Comparison of ENCODE assay signal across 19 mouse cellular contexts in genomic region chr5:135371195-135371594, GRCm38 (mm10). TPM values are rescaled to one million over a fixed set of nuclear protein-coding genes. Genes with fewer than 3 reads are reported as not detected.
DNase-seq lines count a peak whose midpoint lies in the region; ATAC-seq and TF ChIP-seq lines count a peak whose summit lies in the region.
"Had no signal": no experiment of that assay in that cellular context is flagged by ENCODE, and none has a peak within 500 bp of the region (broad histone marks: within the 10 kb centered on the region; RNA-seq: fewer than 3 reads in every experiment).

No protein-coding gene starts in this region.

- WGBS in hindbrain, embryonic 10.5 days, result 96% methylated on average over 13 of the region's 13 CpGs
- WGBS in hindbrain, embryonic 12.5 days, result 94% methylated on average over 13 of the region's 13 CpGs
- WGBS in midbrain, embryonic 10.5 days, result 94% methylated on average over 13 of the region's 13 CpGs
- WGBS in midbrain, postnatal 0 days, result 97% methylated on average over 13 of the region's 13 CpGs
- WGBS in limb, embryonic 10.5 days, result 95% methylated on average over 13 of the region's 13 CpGs
- 98% methylated on average over 13 of the region's 13 CpGs for WGBS in midbrain, embryonic 15.5 days

- H3K36me3 ChIP-seq in hindbrain, embryonic 10.5 days, result peaks cover 52% of the 10 kb centered on the region
- peaks cover 45% of the 10 kb centered on the region for H3K36me3 ChIP-seq in hindbrain, embryonic 12.5 days
- H3K36me3 ChIP-seq in midbrain, embryonic 10.5 days, result peaks cover 50% of the 10 kb centered on the region
- peaks cover 38% of the 10 kb centered on the region for H3K36me3 ChIP-seq in midbrain, postnatal 0 days (ENCODE audit: insufficient read depth, low read length)
- H3K36me3 ChIP-seq in limb, embryonic 10.5 days, result peaks cover 52% of the 10 kb centered on the region
- peaks cover 38% of the 10 kb centered on the region for H3K36me3 ChIP-seq in midbrain, embryonic 15.5 days (replicated peaks)

- intact Hi-C loops in left cerebral cortex, postnatal 10 days (cut with DNase I), result no loop called here

- peaks cover 21% of the 10 kb centered on the region for H3K4me1 ChIP-seq in hindbrain, embryonic 10.5 days (replicated peaks)
- H3K4me1 ChIP-seq in hindbrain, embryonic 12.5 days, result peaks cover 14% of the 10 kb centered on the region
- H3K4me1 ChIP-seq in midbrain, embryonic 10.5 days, result peaks cover 18% of the 10 kb centered on the region
- no peaks in the 10 kb centered on the region for H3K4me1 ChIP-seq in midbrain, postnatal 0 days (ENCODE audit: insufficient read depth, low read length)
- H3K4me1 ChIP-seq in limb, embryonic 10.5 days, result peaks cover 19% of the 10 kb centered on the region
- H3K4me1 ChIP-seq in midbrain, embryonic 15.5 days, result peaks cover 18% of the 10 kb centered on the region

- H3K9ac ChIP-seq in hindbrain, embryonic 12.5 days, result no peak overlapping the region
- no peak overlapping the region for H3K9ac ChIP-seq in midbrain, postnatal 0 days (replicated peaks; ENCODE audit: low read length, poor library complexity, severe bottlenecking)
- H3K9ac ChIP-seq in midbrain, embryonic 15.5 days, result no peak overlapping the region

- DNase-seq in hindbrain, embryonic 10.5 days (ENCODE audit: low spot score), result no peak
- no peak for DNase-seq in midbrain, embryonic 10.5 days (ENCODE audit: low spot score)
- DNase-seq in midbrain, postnatal 0 days (ENCODE audit: low spot score), result no peak
- DNase-seq in limb, embryonic 10.5 days (ENCODE audit: low spot score), result no peak
- DNase-seq in left cerebral cortex, postnatal 10 days (ENCODE audit: extremely low spot score in 1 of 2, low spot score in 2 of 2), result no peak
- DNase-seq: adrenal gland, postnatal 25 days; cerebellum, postnatal 25 days; heart, postnatal 10 days; layer of hippocampus, postnatal 36 days had no signal

- peak overlapping the region; percentile 96 for H3K4me3 ChIP-seq in hindbrain, embryonic 10.5 days
- no peak overlapping the region for H3K4me3 ChIP-seq in hindbrain, embryonic 12.5 days
- H3K4me3 ChIP-seq in midbrain, embryonic 10.5 days, result peak overlapping the region; percentile 92
- H3K4me3 ChIP-seq in midbrain, postnatal 0 days (ENCODE audit: low read depth, low read length), result no peak overlapping the region
- H3K4me3 ChIP-seq in limb, embryonic 10.5 days, result peak overlapping the region; percentile 98; the same call in 1 of the 2 replicates
- H3K4me3 ChIP-seq in midbrain, embryonic 15.5 days, result no peak overlapping the region

- no peak overlapping the region for H3K4me2 ChIP-seq in hindbrain, embryonic 12.5 days (replicated peaks)
- H3K4me2 ChIP-seq in midbrain, postnatal 0 days (ENCODE audit: low read depth, low read length, poor library complexity, severe bottlenecking), result no peak overlapping the region
- H3K4me2 ChIP-seq in midbrain, embryonic 15.5 days, result peak overlapping the region; percentile 86

- peaks cover 6% of the 10 kb centered on the region; the same call in 1 of the 2 replicates for H3K9me3 ChIP-seq in hindbrain, embryonic 10.5 days
- no peaks in the 10 kb centered on the region for H3K9me3 ChIP-seq in hindbrain, embryonic 12.5 days (replicated peaks)
- H3K9me3 ChIP-seq in midbrain, embryonic 10.5 days (replicated peaks), result peaks cover 6% of the 10 kb centered on the region; the same call in 1 of the 2 replicates
- H3K9me3 ChIP-seq in midbrain, postnatal 0 days (ENCODE audit: low read length), result no peaks in the 10 kb centered on the region
- no peaks in the 10 kb centered on the region for H3K9me3 ChIP-seq in limb, embryonic 10.5 days (replicated peaks)
- no peaks in the 10 kb centered on the region for H3K9me3 ChIP-seq in midbrain, embryonic 15.5 days
- H3K9me3 ChIP-seq: embryonic facial prominence, embryonic 12.5 days; stomach, embryonic 15.5 days had no signal

- no peak for TF ChIP-seq CTCF in midbrain, postnatal 0 days (IDR thresholded peaks at IDR 0.05)

- H3K27me3 ChIP-seq in hindbrain, embryonic 10.5 days (ENCODE audit: insufficient read depth, poor library complexity, severe bottlenecking), result no peaks in the 10 kb centered on the region
- H3K27me3 ChIP-seq in hindbrain, embryonic 12.5 days, result no peaks in the 10 kb centered on the region
- H3K27me3 ChIP-seq in midbrain, embryonic 10.5 days (ENCODE audit: low read depth, poor library complexity, severe bottlenecking), result peaks cover 5% of the 10 kb centered on the region; the same call in 1 of the 2 replicates
- H3K27me3 ChIP-seq in midbrain, postnatal 0 days (ENCODE audit: insufficient read depth, low read length), result 0 out of 2 replicates have a peak, but pooled peaks cover 3% of the 10 kb centered on the region
- H3K27me3 ChIP-seq in limb, embryonic 10.5 days (ENCODE audit: low read depth, poor library complexity, severe bottlenecking), result no peaks in the 10 kb centered on the region
- no peaks in the 10 kb centered on the region for H3K27me3 ChIP-seq in midbrain, embryonic 15.5 days (replicated peaks)
- H3K27me3 ChIP-seq: embryonic facial prominence, embryonic 12.5 days; stomach, embryonic 15.5 days had no signal

- no peak for ATAC-seq in hindbrain, embryonic 12.5 days (ENCODE audit: low FRiP score)
- ATAC-seq in midbrain, postnatal 0 days (ENCODE audit: low FRiP score), result no peak
- ATAC-seq in midbrain, embryonic 15.5 days (replicated peaks), result no peak
- ATAC-seq: CD4-positive, CD25-positive, alpha-beta regulatory T cell, adult 4 months; inflammation-experienced regulatory T-cells, adult 6 months had no signal

- H3K27ac ChIP-seq in hindbrain, embryonic 10.5 days, result no peak overlapping the region
- no peak overlapping the region for H3K27ac ChIP-seq in hindbrain, embryonic 12.5 days
- H3K27ac ChIP-seq in midbrain, embryonic 10.5 days (replicated peaks), result no peak overlapping the region
- H3K27ac ChIP-seq in midbrain, postnatal 0 days (ENCODE audit: low read depth, low read length), result no peak overlapping the region
- H3K27ac ChIP-seq in limb, embryonic 10.5 days, result no peak overlapping the region
- no peak overlapping the region for H3K27ac ChIP-seq in midbrain, embryonic 15.5 days
- H3K27ac ChIP-seq: embryonic facial prominence, embryonic 12.5 days; stomach, embryonic 15.5 days had no signal

RNA-seq across cellular contexts. Expression of gene Nsun5, which starts 1.4 kb away (rescaled TPM):
- 44.1 and 46.1 TPM in 2 replicates for polyA plus RNA-seq in hindbrain, embryonic 10.5 days (2016; fragmentation: Nextera tagmentation; extraction: Ambion mirVana)
- 28.5 and 36.1 TPM in 2 replicates for polyA plus RNA-seq in hindbrain, embryonic 12.5 days (2016; fragmentation: Nextera tagmentation; extraction: Ambion mirVana)
- 45.2 and 46.0 TPM in 2 replicates for polyA plus RNA-seq in midbrain, embryonic 10.5 days (2016; fragmentation: Nextera tagmentation; extraction: Ambion mirVana)
- 24.5 and 24.8 TPM in 2 replicates for total RNA-seq in midbrain, postnatal 0 days (2014; rRNA removed)
- 16.8 and 19.0 TPM in 2 replicates for polyA plus RNA-seq in midbrain, postnatal 0 days (2015; fragmentation: Nextera tagmentation; extraction: Ambion mirVana)
- polyA plus RNA-seq in limb, embryonic 10.5 days (2016; fragmentation: Nextera tagmentation; extraction: Ambion mirVana), result 53.2 and 58.5 TPM in 2 replicates
- 35.3 and 37.3 TPM in 2 replicates for polyA plus RNA-seq in midbrain, embryonic 15.5 days (2015; fragmentation: Nextera tagmentation; extraction: Ambion mirVana)
- total RNA-seq in left cerebral cortex, postnatal 10 days (2021), result 10 to 100 TPM; 20.4 to 25.7 TPM

RNA-seq across cellular contexts. Expression of gene Trim50, which starts 18.1 kb away (rescaled TPM):
- 0.08 TPM in 1 of 2 replicates, not detected in the other for polyA plus RNA-seq in hindbrain, embryonic 10.5 days (2016; fragmentation: Nextera tagmentation; extraction: Ambion mirVana)
- polyA plus RNA-seq in hindbrain, embryonic 12.5 days (2016; fragmentation: Nextera tagmentation; extraction: Ambion mirVana), result not detected in 2 replicates
- not detected in 2 replicates for polyA plus RNA-seq in midbrain, embryonic 10.5 days (2016; fragmentation: Nextera tagmentation; extraction: Ambion mirVana)
- total RNA-seq in midbrain, postnatal 0 days (2014; rRNA removed), result not detected in 2 replicates
- polyA plus RNA-seq in midbrain, postnatal 0 days (2015; fragmentation: Nextera tagmentation; extraction: Ambion mirVana), result not detected in 2 replicates
- not detected in 2 replicates for polyA plus RNA-seq in limb, embryonic 10.5 days (2016; fragmentation: Nextera tagmentation; extraction: Ambion mirVana)
- polyA plus RNA-seq in midbrain, embryonic 15.5 days (2015; fragmentation: Nextera tagmentation; extraction: Ambion mirVana), result not detected in 2 replicates
- not detected for total RNA-seq in left cerebral cortex, postnatal 10 days (2021)
- total RNA-seq: adrenal gland, postnatal 25 days; gastrocnemius, postnatal 4 days; layer of hippocampus, postnatal 36 days had no signal
- polyA plus RNA-seq: CD4-positive, CD25-positive, alpha-beta regulatory T cell, adult 4 months; embryonic facial prominence, embryonic 12.5 days; inflammation-experienced regulatory T-cells, adult 6 months; large intestine, adult 2 months; liver, embryonic 16.5 days; neural tube, embryonic 11.5 days had no signal

RNA-seq across cellular contexts. Expression of gene Fkbp6, which starts 21.4 kb away (rescaled TPM):
- 0.17 and 0.31 TPM in 2 replicates for polyA plus RNA-seq in hindbrain, embryonic 10.5 days (2016; fragmentation: Nextera tagmentation; extraction: Ambion mirVana)
- polyA plus RNA-seq in hindbrain, embryonic 12.5 days (2016; fragmentation: Nextera tagmentation; extraction: Ambion mirVana), result not detected in 2 replicates
- 0.11 TPM in 1 of 2 replicates, not detected in the other for polyA plus RNA-seq in midbrain, embryonic 10.5 days (2016; fragmentation: Nextera tagmentation; extraction: Ambion mirVana)
- 0.33 and 0.49 TPM in 2 replicates for total RNA-seq in midbrain, postnatal 0 days (2014; rRNA removed)
- polyA plus RNA-seq in midbrain, postnatal 0 days (2015; fragmentation: Nextera tagmentation; extraction: Ambion mirVana), result 0.12 and 0.36 TPM in 2 replicates
- not detected in 2 replicates for polyA plus RNA-seq in limb, embryonic 10.5 days (2016; fragmentation: Nextera tagmentation; extraction: Ambion mirVana)
- 0.18 TPM in 1 of 2 replicates, not detected in the other for polyA plus RNA-seq in midbrain, embryonic 15.5 days (2015; fragmentation: Nextera tagmentation; extraction: Ambion mirVana)
- under 1 TPM in 1 of 2 experiments, not detected in 1; 0.65 TPM for total RNA-seq in left cerebral cortex, postnatal 10 days (2021)
- total RNA-seq: layer of hippocampus, postnatal 36 days had no signal
- polyA plus RNA-seq: CD4-positive, CD25-positive, alpha-beta regulatory T cell, adult 4 months; embryonic facial prominence, embryonic 12.5 days; inflammation-experienced regulatory T-cells, adult 6 months; large intestine, adult 2 months; liver, embryonic 16.5 days; neural tube, embryonic 11.5 days had no signal

RNA-seq across cellular contexts. Expression of gene Pom121, which starts 23.2 kb away (rescaled TPM):
- polyA plus RNA-seq in hindbrain, embryonic 10.5 days (2016; fragmentation: Nextera tagmentation; extraction: Ambion mirVana), result 19.5 and 20.9 TPM in 2 replicates
- polyA plus RNA-seq in hindbrain, embryonic 12.5 days (2016; fragmentation: Nextera tagmentation; extraction: Ambion mirVana), result 20.0 and 21.7 TPM in 2 replicates
- 17.4 and 17.7 TPM in 2 replicates for polyA plus RNA-seq in midbrain, embryonic 10.5 days (2016; fragmentation: Nextera tagmentation; extraction: Ambion mirVana)
- 12.4 and 12.8 TPM in 2 replicates for total RNA-seq in midbrain, postnatal 0 days (2014; rRNA removed)
- 6.7 and 8.5 TPM in 2 replicates for polyA plus RNA-seq in midbrain, postnatal 0 days (2015; fragmentation: Nextera tagmentation; extraction: Ambion mirVana)
- 23.0 and 23.4 TPM in 2 replicates for polyA plus RNA-seq in limb, embryonic 10.5 days (2016; fragmentation: Nextera tagmentation; extraction: Ambion mirVana)
- polyA plus RNA-seq in midbrain, embryonic 15.5 days (2015; fragmentation: Nextera tagmentation; extraction: Ambion mirVana), result 11.4 and 11.8 TPM in 2 replicates
- 10 to 100 TPM; 37.5 to 39.1 TPM for total RNA-seq in left cerebral cortex, postnatal 10 days (2021)

Comparison
In these comparisons a context has a peak if more than half of its experiments do, and no peak if none do; other contexts are left out.
1. H3K4me3 ChIP-seq: peak in hindbrain, embryonic 10.5 days (single experiment), midbrain, embryonic 10.5 days (single experiment) and limb, embryonic 10.5 days (single experiment); none in hindbrain, embryonic 12.5 days (single experiment), midbrain, postnatal 0 days (single experiment) and midbrain, embryonic 15.5 days (single experiment).